Mouse (Mus musculus): ENCODE results near the gene Hsp90aa1. TPM values are rescaled to one million over a fixed set of nuclear protein-coding genes. Genes with fewer than 3 reads are reported as not detected.
"Not testable (repeated sequence)": the region's sequence is repeated elsewhere in the genome, so short reads cannot be mapped to it uniquely, and the experiment has no call there.

The Hsp90aa1 gene
- polyA plus RNA-seq, 2 experiments: 169 to 633 TPM

- TF ChIP-seq POLR2A (IDR thresholded peaks at IDR 0.05; ENCODE audit: borderline replicate concordance, extremely low read depth, insufficient read depth, insufficient read length): no peak
- H3K4me3 ChIP-seq (replicated peaks; ENCODE audit: low read length): peak overlapping the region; percentile 100
- H3K9me3 ChIP-seq (ENCODE audit: control insufficient read depth, low read length): no peaks in the 10 kb centered on the region
- H3K36me3 ChIP-seq (ENCODE audit: control insufficient read depth, insufficient read depth, low read length): peaks cover 27% of the 10 kb centered on the region
- H3K9ac ChIP-seq (ENCODE audit: low read depth, low read length, severe bottlenecking): peak overlapping the region; percentile 96
- H3K4me1 ChIP-seq (ENCODE audit: control insufficient read depth, insufficient read depth, low read length): peaks cover 11% of the 10 kb centered on the region; the same call in 1 of the 2 replicates
- peak overlapping the region; percentile 90 for H3K27ac ChIP-seq (replicated peaks; ENCODE audit: low read depth, low read length)
- peak; percentile 41 for DNase-seq (ENCODE audit: low spot score)
- WGBS: under 1% methylated on average over 44 of the region's 55 CpGs
- ATAC-seq (ENCODE audit: low FRiP score, low read depth): peak; percentile 54
- no peaks in the 10 kb centered on the region for H3K27me3 ChIP-seq (ENCODE audit: control insufficient read depth, insufficient read depth, low read length)
- H3K4me2 ChIP-seq (replicated peaks; ENCODE audit: low read depth, low read length, severe bottlenecking): peak overlapping the region; percentile 63
These were observed 6.8 kb downstream of the Hsp90aa1 start for GRCm38 (mm10) chr12:110695676-110696171.

- Histone ChIP-seq H3K4me1 (ENCODE audit: control insufficient read depth, insufficient read depth, low read length) (peaks cover 11% of the 10 kb centered on the region; the same call in 1 of the 2 replicates), H3K36me3 (ENCODE audit: control insufficient read depth, insufficient read depth, low read length) (peaks cover 42% of the 10 kb centered on the region)
- H3K4me2 ChIP-seq (replicated peaks; ENCODE audit: low read depth, low read length, severe bottlenecking); H3K27me3 ChIP-seq (ENCODE audit: control insufficient read depth, insufficient read depth, low read length); H3K4me3 ChIP-seq (replicated peaks; ENCODE audit: low read length); H3K27ac ChIP-seq (replicated peaks; ENCODE audit: low read depth, low read length); H3K9ac ChIP-seq (ENCODE audit: low read depth, low read length, severe bottlenecking); ATAC-seq (ENCODE audit: low FRiP score, low read depth); DNase-seq (ENCODE audit: low spot score); H3K9me3 ChIP-seq (ENCODE audit: control insufficient read depth, low read length): not testable (repeated sequence)
- WGBS: 75% methylated on average over 5 of the region's 5 CpGs
These were observed 9.2 kb downstream of the Hsp90aa1 start for GRCm38 (mm10) chr12:110693378-110693777.

GRCm38 (mm10) chr12:110689919-110690643 is 12.4 kb downstream of the Hsp90aa1 start:
- no peak overlapping the region for H3K4me3 ChIP-seq (replicated peaks; ENCODE audit: low read length)
- TF ChIP-seq POLR2A (IDR thresholded peaks at IDR 0.05; ENCODE audit: borderline replicate concordance, extremely low read depth, insufficient read depth, insufficient read length): no peak
- H3K9ac ChIP-seq (ENCODE audit: low read depth, low read length, severe bottlenecking): no peak overlapping the region
- H3K9me3 ChIP-seq (ENCODE audit: control insufficient read depth, low read length): no peaks in the 10 kb centered on the region
- DNase-seq (ENCODE audit: low spot score) (no peak), ATAC-seq (ENCODE audit: low FRiP score, low read depth) (no peak)
- H3K4me2 ChIP-seq (replicated peaks; ENCODE audit: low read depth, low read length, severe bottlenecking): no peak overlapping the region
- H3K27ac ChIP-seq (replicated peaks; ENCODE audit: low read depth, low read length): no peak overlapping the region
- no peaks in the 10 kb centered on the region for H3K27me3 ChIP-seq (ENCODE audit: control insufficient read depth, insufficient read depth, low read length)
- peaks cover 7% of the 10 kb centered on the region for H3K4me1 ChIP-seq (ENCODE audit: control insufficient read depth, insufficient read depth, low read length)
- peaks cover 47% of the 10 kb centered on the region for H3K36me3 ChIP-seq (ENCODE audit: control insufficient read depth, insufficient read depth, low read length)
- 87% methylated on average over 6 of the region's 6 CpGs for WGBS

GRCm38 (mm10) chr12:110688921-110689320 is 13.6 kb downstream of the Hsp90aa1 start:
- H3K4me3 ChIP-seq (replicated peaks; ENCODE audit: low read length); H3K9ac ChIP-seq (ENCODE audit: low read depth, low read length, severe bottlenecking); H3K4me1 ChIP-seq (ENCODE audit: control insufficient read depth, insufficient read depth, low read length); H3K27me3 ChIP-seq (ENCODE audit: control insufficient read depth, insufficient read depth, low read length); H3K4me2 ChIP-seq (replicated peaks; ENCODE audit: low read depth, low read length, severe bottlenecking); H3K9me3 ChIP-seq (ENCODE audit: control insufficient read depth, low read length); H3K27ac ChIP-seq (replicated peaks; ENCODE audit: low read depth, low read length); DNase-seq (ENCODE audit: low spot score); ATAC-seq (ENCODE audit: low FRiP score, low read depth): not testable (repeated sequence)
- H3K36me3 ChIP-seq (ENCODE audit: control insufficient read depth, insufficient read depth, low read length): peaks cover 39% of the 10 kb centered on the region
- WGBS: 97% methylated on average over 3 of the region's 3 CpGs

- H3K4me2 ChIP-seq (replicated peaks; ENCODE audit: low read depth, low read length, severe bottlenecking): no peak overlapping the region
- no peaks in the 10 kb centered on the region for H3K27me3 ChIP-seq (ENCODE audit: control insufficient read depth, insufficient read depth, low read length)
- 0 out of 2 replicates have a peak overlapping the region, but pooled peaks have one; percentile 48 for H3K27ac ChIP-seq (replicated peaks; ENCODE audit: low read depth, low read length)
- H3K9me3 ChIP-seq (ENCODE audit: control insufficient read depth, low read length): no peaks in the 10 kb centered on the region
- no peak for ATAC-seq (ENCODE audit: low FRiP score, low read depth)
- H3K9ac ChIP-seq (ENCODE audit: low read depth, low read length, severe bottlenecking): no peak overlapping the region
- WGBS: 66% methylated on average over 12 of the region's 12 CpGs
- TF ChIP-seq POLR2A (IDR thresholded peaks at IDR 0.05; ENCODE audit: borderline replicate concordance, extremely low read depth, insufficient read depth, insufficient read length): no peak
- peak; percentile 76 for DNase-seq (ENCODE audit: low spot score)
- no peak overlapping the region for H3K4me3 ChIP-seq (replicated peaks; ENCODE audit: low read length)
- no peaks in the 10 kb centered on the region; the same call in 1 of the 2 replicates for H3K4me1 ChIP-seq (ENCODE audit: control insufficient read depth, insufficient read depth, low read length)
- H3K36me3 ChIP-seq (ENCODE audit: control insufficient read depth, insufficient read depth, low read length): peaks cover 33% of the 10 kb centered on the region
These were observed 14.4 kb downstream of the Hsp90aa1 start for GRCm38 (mm10) chr12:110687894-110688734.
